Mouse (Mus musculus) olfactory bulb, adult 2 months (tissue): Measurements from ENCODE around the gene Erbb3. TPM values are rescaled to one million over a fixed set of nuclear protein-coding genes. Genes with fewer than 3 reads are reported as not detected.

ENCODE experiments used
- H3K27ac ChIP-seq: fragments of 200-500 bp; 2 replicates; pipeline ENCODE4 v1.5.1; 2012; ENCODE audit warnings: low read depth, low read length; ENCODE audit not compliant: insufficient read depth
- H3K4me1 ChIP-seq: fragments of 200-500 bp; 2 replicates; pipeline ENCODE4 v1.6.1; 2012; ENCODE audit warnings: low read length; ENCODE audit not compliant: control insufficient read depth, insufficient read depth
- H3K4me3 ChIP-seq: fragments of 200-500 bp; 2 replicates; pipeline ENCODE4 v1.5.1; 2012; ENCODE audit warnings: mild to moderate bottlenecking, low read depth, low read length, moderate library complexity; ENCODE audit not compliant: insufficient read depth
- CTCF ChIP-seq: fragments of 200-500 bp; IDR thresholded peaks from 2 replicates; pipeline ENCODE4 v1.5.1; 2012; ENCODE audit warnings: low read depth, mild to moderate bottlenecking, low read length, moderate library complexity; ENCODE audit not compliant: insufficient read depth
- POLR2A ChIP-seq: fragments of 200-500 bp; IDR thresholded peaks from 2 replicates; pipeline ENCODE4 v1.6.1; 2012; ENCODE audit warnings: mild to moderate bottlenecking, low read depth, low read length, moderate library complexity; ENCODE audit not compliant: insufficient read depth
- WGBS: fragments of 180-500 bp; shearing (Covaris S2); methylation state at CpG from one replicate; pipeline ENCODE4 v1.1.7; 2018; 5-methylcytosine and 5-hydroxymethylcytosine counted together
- polyA plus RNA-seq: library from polyadenylated mRNA; stranded (reverse); fragments of >200 nt; gene quantifications from 2 replicates; pipeline ENCODE4 v1.2.4, GENCODE M21; 2012; ENCODE audit warnings: low replicate concordance; ENCODE audit not compliant: missing spikeins, insufficient read depth, insufficient read length

The Erbb3 gene
- polyA plus RNA-seq, 1 experiment, result not detected

DNA sequence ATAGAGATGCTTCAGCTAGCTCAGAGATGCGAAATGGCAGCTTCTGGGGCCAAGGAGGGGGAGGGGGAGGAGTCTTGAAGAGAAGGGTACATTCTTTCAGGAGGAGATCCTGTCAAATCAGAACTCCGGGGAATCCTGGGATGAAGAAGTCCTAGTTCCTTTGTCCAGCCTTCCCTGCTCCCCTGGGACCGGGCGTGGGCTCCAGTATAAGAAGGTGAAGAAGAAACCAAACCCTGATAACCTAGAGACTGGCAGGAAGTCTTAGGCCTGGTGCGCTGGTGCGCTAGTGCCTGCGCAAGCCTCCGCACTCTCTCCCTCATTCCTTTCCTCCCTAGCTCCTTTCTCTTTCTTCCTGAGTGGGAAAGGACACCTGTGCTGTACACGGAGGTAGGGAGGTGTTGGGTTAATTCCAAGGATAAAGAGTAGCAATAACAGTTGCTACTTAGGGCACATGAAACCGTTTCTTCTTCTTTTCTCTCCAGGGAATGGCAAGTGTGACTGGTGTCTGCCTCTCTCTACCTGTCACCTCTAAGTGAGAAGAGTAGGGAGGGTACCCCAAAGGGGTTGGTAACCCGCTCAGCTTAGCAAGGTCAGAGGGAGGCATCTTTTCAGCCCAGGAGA lies 65.2 kb downstream of the Erbb3 start:
- TF ChIP-seq POLR2A (no peak), CTCF (no peak)
- 59% methylated on average over 11 of the region's 11 CpGs for WGBS
- no peak overlapping the region for H3K27ac ChIP-seq
- peak overlapping the region; percentile 80 for H3K4me3 ChIP-seq
- peaks cover 8% of the 10 kb centered on the region for H3K4me1 ChIP-seq

DNA sequence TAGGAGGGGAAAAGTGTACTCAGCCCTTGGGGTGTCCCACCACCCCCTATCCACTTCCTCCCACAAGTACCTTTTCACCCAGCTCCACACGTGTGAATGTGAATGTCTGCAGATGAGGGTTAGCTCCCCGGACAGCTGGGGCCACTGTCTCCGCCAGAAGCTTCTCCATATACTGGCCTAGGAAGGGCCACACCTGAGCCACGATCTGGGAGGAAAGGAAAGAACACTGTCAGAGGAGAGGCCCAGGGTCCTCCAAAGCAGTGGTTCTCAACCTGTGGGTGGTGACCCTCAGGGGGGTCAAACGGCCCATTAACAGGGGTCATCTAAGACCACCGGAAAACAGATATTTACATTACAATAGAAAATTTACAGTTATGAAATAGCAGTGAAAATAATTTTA lies 67.1 kb downstream of the Erbb3 start:
- H3K27ac ChIP-seq, result no peak overlapping the region
- H3K4me3 ChIP-seq, result no peak overlapping the region
- TF ChIP-seq CTCF, result no peak
- TF ChIP-seq POLR2A, result no peak
- WGBS, result 84% methylated on average over 6 of the region's 6 CpGs
- peaks cover 8% of the 10 kb centered on the region for H3K4me1 ChIP-seq

DNA sequence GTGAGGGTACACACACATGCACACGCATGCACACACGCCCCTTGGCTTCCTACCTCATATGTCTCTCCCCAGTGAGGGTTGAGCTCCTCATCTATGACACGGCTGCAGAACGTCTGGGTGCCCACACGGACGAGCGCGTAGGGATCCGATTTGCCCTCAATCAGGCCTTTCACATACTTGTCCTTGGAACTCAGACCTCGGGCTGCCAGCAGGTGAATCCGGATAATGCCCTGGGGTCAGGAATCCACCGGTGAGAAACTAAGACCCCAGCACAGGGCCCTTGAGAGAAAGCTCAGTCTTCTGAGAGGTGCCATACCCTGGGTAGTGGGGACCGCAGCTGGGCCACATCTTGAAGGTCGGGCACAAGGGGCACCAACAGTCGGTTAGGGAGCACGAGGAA lies 68.9 kb downstream of the Erbb3 start:
- WGBS, result 90% methylated on average over 16 of the region's 16 CpGs
- no peak for TF ChIP-seq POLR2A
- TF ChIP-seq CTCF, result no peak
- no peak overlapping the region for H3K27ac ChIP-seq

DNA sequence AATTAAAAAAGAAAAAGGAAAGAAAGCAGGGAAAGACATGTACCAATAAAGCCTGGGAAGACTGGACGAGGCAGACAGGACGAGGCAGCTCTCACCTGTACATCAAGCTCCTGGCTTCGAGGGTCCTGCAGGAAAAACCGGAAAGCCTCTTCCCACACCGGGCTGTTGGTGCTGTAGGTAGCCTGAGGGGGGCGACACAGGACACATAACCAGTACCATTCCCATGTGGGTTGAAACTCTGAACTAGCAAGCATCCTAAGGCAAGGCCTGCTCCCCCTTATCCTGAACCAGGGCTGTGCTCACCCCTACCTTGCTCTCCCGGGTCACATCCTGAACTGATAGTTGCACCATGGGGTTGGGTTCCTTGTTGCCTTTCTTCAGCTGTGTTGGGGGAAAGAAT lies 70.6 kb downstream of the Erbb3 start:
- no peak for TF ChIP-seq POLR2A
- peak; percentile 21; the same call in 1 of the 2 replicates for TF ChIP-seq CTCF
- Histone ChIP-seq H3K27ac (no peak overlapping the region), H3K4me3 (no peak overlapping the region), H3K4me1 (no peaks in the 10 kb centered on the region)
- 79% methylated on average over 7 of the region's 7 CpGs for WGBS

More for the DNA sequence above, 68.9 kb downstream of the Erbb3 start:
- H3K4me3 ChIP-seq, result no peak overlapping the region
- peaks cover 6% of the 10 kb centered on the region; the same call in 1 of the 2 replicates for H3K4me1 ChIP-seq

Other genes with a start within 250 kb of the Erbb3 start
- gene Coq10a, start 220.7 kb downstream of the Erbb3 start, polyA plus RNA-seq, result not detected in 2 replicates
- gene Ankrd52, start 212.5 kb downstream of the Erbb3 start, polyA plus RNA-seq, result not detected in 2 replicates
- not detected in 2 replicates for gene Slc39a5, start 188.4 kb downstream of the Erbb3 start, polyA plus RNA-seq
- gene Nabp2, start 178.2 kb downstream of the Erbb3 start, polyA plus RNA-seq, result not detected in 2 replicates
- gene Rnf41, start 178.0 kb downstream of the Erbb3 start, polyA plus RNA-seq, result 155 TPM in 1 of 2 replicates, not detected in the other
- gene Smarcc2, start 130.4 kb downstream of the Erbb3 start, polyA plus RNA-seq, result 236 and 251 TPM in 2 replicates
- gene Myl6, start 95.5 kb downstream of the Erbb3 start, polyA plus RNA-seq, result not detected in 2 replicates
- not detected in 2 replicates for gene Myl6b, start 91.0 kb downstream of the Erbb3 start, polyA plus RNA-seq
- gene Esyt1, start 63.8 kb downstream of the Erbb3 start, polyA plus RNA-seq, result not detected in 2 replicates
- not detected in 2 replicates for gene Zc3h10, start 41.9 kb downstream of the Erbb3 start, polyA plus RNA-seq
- not detected in 2 replicates for gene Rpl41, start 40.3 kb downstream of the Erbb3 start, polyA plus RNA-seq
- not detected in 2 replicates for gene Pa2g4, start 23.7 kb downstream of the Erbb3 start, polyA plus RNA-seq
- gene Rps26, start 37.1 kb upstream of the Erbb3 start, polyA plus RNA-seq, result not detected in 2 replicates
- gene Ikzf4, start 56.3 kb upstream of the Erbb3 start, polyA plus RNA-seq, result not detected in 2 replicates
- not detected in 2 replicates for gene Suox, start 84.4 kb upstream of the Erbb3 start, polyA plus RNA-seq
- not detected in 2 replicates for gene Rab5b, start 106.6 kb upstream of the Erbb3 start, polyA plus RNA-seq
- gene Pmel, start 114.5 kb upstream of the Erbb3 start, polyA plus RNA-seq, result not detected in 2 replicates
- not detected in 2 replicates for gene Cdk2, start 115.4 kb upstream of the Erbb3 start, polyA plus RNA-seq
- gene Dgka, start 155.2 kb upstream of the Erbb3 start, polyA plus RNA-seq, result 167 TPM in 1 of 2 replicates, not detected in the other
- gene Pym1, start 158.2 kb upstream of the Erbb3 start, polyA plus RNA-seq, result not detected in 2 replicates
- gene Mmp19, start 201.3 kb upstream of the Erbb3 start, polyA plus RNA-seq, result not detected in 2 replicates
- not detected in 2 replicates for gene Dnajc14, start 214.4 kb upstream of the Erbb3 start, polyA plus RNA-seq
- not detected in 2 replicates for gene Tmem198b, start 214.7 kb upstream of the Erbb3 start, polyA plus RNA-seq
- gene Sarnp, start 227.7 kb upstream of the Erbb3 start, polyA plus RNA-seq, result not detected in 2 replicates
- gene Ormdl2, start 232.0 kb upstream of the Erbb3 start, polyA plus RNA-seq, result not detected in 2 replicates